Mouse (Mus musculus) liver, embryonic 16.5 days (tissue): Measurements from ENCODE around the gene Gtf3c1. TPM values are rescaled to one million over a fixed set of nuclear protein-coding genes. Genes with fewer than 3 reads are reported as not detected.
A peak's percentile ranks its signal among the peaks of the same experiment; 100 is the strongest.

Experiments
- ATAC-seq: fragments of 200-750 bp; cut with Nextera tagmentation; 2 replicates; pipeline ENCODE4 v1.8.0; 2017; ENCODE audit warnings: low read depth, mild to moderate bottlenecking, moderate number of reproducible peaks, moderate library complexity
- H3K27ac ChIP-seq: fragments of 300-500 bp; sonication (generic); 2 replicates; pipeline ENCODE4 v1.5.1; 2014; ENCODE audit warnings: mild to moderate bottlenecking, low read length
- H3K27me3 ChIP-seq: fragments of 300-500 bp; sonication (generic); 2 replicates; pipeline ENCODE4 v1.6.1; 2014; ENCODE audit warnings: low read depth, low read length, mixed read lengths; ENCODE audit not compliant: control insufficient read depth, insufficient read depth
- H3K36me3 ChIP-seq: fragments of 300-500 bp; sonication (generic); 2 replicates; pipeline ENCODE4 v1.6.1; 2014; ENCODE audit warnings: mild to moderate bottlenecking; ENCODE audit not compliant: control insufficient read depth, insufficient read depth
- H3K4me1 ChIP-seq: fragments of 300-500 bp; sonication (generic); 2 replicates; pipeline ENCODE4 v1.6.1; 2014; ENCODE audit warnings: low read depth, low read length, mixed read lengths; ENCODE audit not compliant: control insufficient read depth
- H3K4me2 ChIP-seq: fragments of 300-500 bp; sonication (generic); 2 replicates; pipeline ENCODE4 v1.6.1; 2014; ENCODE audit warnings: low read depth, low read length, mixed read lengths
- H3K4me3 ChIP-seq: fragments of 300-500 bp; sonication (generic); 2 replicates; pipeline ENCODE4 v1.5.1; 2014; ENCODE audit warnings: low read depth, mild to moderate bottlenecking, low read length
- H3K9ac ChIP-seq: fragments of 300-500 bp; sonication (generic); 2 replicates; pipeline ENCODE4 v1.6.1; 2014; ENCODE audit warnings: low read depth, low read length
- H3K9me3 ChIP-seq: fragments of 300-500 bp; sonication (generic); replicated peaks from 2 replicates; pipeline ENCODE4 v1.6.1; 2016; ENCODE audit warnings: low read length; ENCODE audit not compliant: control insufficient read depth
- WGBS: fragments of 180-500 bp; shearing (Covaris S2); extraction: QIAGEN DNeasy Blood & Tissue Kit; methylation state at CpG from one replicate; pipeline ENCODE4 v1.1.7; 2014; ENCODE audit not compliant: insufficient replicate concordance; 5-methylcytosine and 5-hydroxymethylcytosine counted together
- polyA plus RNA-seq: library from polyadenylated mRNA; unstranded; fragments of >200 nt; fragmentation: Nextera tagmentation; extraction: Ambion mirVana; gene quantifications from 2 replicates; pipeline ENCODE4 v1.2.1, GENCODE M21; 2015

Gtf3c1 gene
- polyA plus RNA-seq, 1 experiment from 2014 or later = 7.3 TPM

GRCm38 (mm10) chr7:125638870-125639386, 68.7 kb downstream of the Gtf3c1 start:
- Histone ChIP-seq H3K27me3 (no peaks in the 10 kb centered on the region), H3K4me1 (no peaks in the 10 kb centered on the region; the same call in 1 of the 2 replicates), H3K9ac (no peak overlapping the region), H3K4me3 (no peak overlapping the region), H3K27ac (no peak overlapping the region), H3K36me3 (peaks cover 15% of the 10 kb centered on the region), H3K4me2 (no peak overlapping the region), H3K9me3 (no peaks in the 10 kb centered on the region)
- 32% methylated on average over 9 of the region's 9 CpGs for WGBS
- no peak for ATAC-seq

GRCm38 (mm10) chr7:125638376-125638775, 69.2 kb downstream of the Gtf3c1 start:
- H3K4me2 ChIP-seq = no peak overlapping the region
- H3K4me1 ChIP-seq = no peaks in the 10 kb centered on the region; the same call in 1 of the 2 replicates
- H3K27ac ChIP-seq = no peak overlapping the region
- H3K36me3 ChIP-seq = peaks cover 12% of the 10 kb centered on the region
- no peaks in the 10 kb centered on the region for H3K27me3 ChIP-seq
- no peak for ATAC-seq
- 48% methylated on average over 6 of the region's 6 CpGs for WGBS
- no peak overlapping the region for H3K9ac ChIP-seq
- no peak overlapping the region for H3K4me3 ChIP-seq
- H3K9me3 ChIP-seq = no peaks in the 10 kb centered on the region

GRCm38 (mm10) chr7:125637220-125638140, 70.1 kb downstream of the Gtf3c1 start:
- no peaks in the 10 kb centered on the region for H3K27me3 ChIP-seq
- 64% methylated on average over 8 of the region's 8 CpGs for WGBS

GRCm38 (mm10) chr7:125630989-125631388, 76.6 kb downstream of the Gtf3c1 start:
- ATAC-seq = no peak
- Histone ChIP-seq H3K36me3 (no peaks in the 10 kb centered on the region), H3K27ac (no peak overlapping the region), H3K9me3 (no peaks in the 10 kb centered on the region), H3K27me3 (no peaks in the 10 kb centered on the region), H3K4me2 (no peak overlapping the region), H3K4me3 (peak overlapping the region; percentile 16; the same call in 1 of the 2 replicates), H3K4me1 (no peaks in the 10 kb centered on the region), H3K9ac (no peak overlapping the region)
- 33% methylated on average over 3 of the region's 3 CpGs for WGBS

More at GRCm38 (mm10) chr7:125637220-125638140, 70.1 kb downstream of the Gtf3c1 start:
- H3K9ac ChIP-seq = no peak overlapping the region
- H3K4me1 ChIP-seq = no peaks in the 10 kb centered on the region; the same call in 1 of the 2 replicates
- no peaks in the 10 kb centered on the region for H3K9me3 ChIP-seq
- no peak overlapping the region for H3K27ac ChIP-seq
- no peak for ATAC-seq
- peaks cover 8% of the 10 kb centered on the region; the same call in 1 of the 2 replicates for H3K36me3 ChIP-seq
- H3K4me2 ChIP-seq = no peak overlapping the region
- H3K4me3 ChIP-seq = no peak overlapping the region

GRCm38 (mm10) chr7:125630317-125630716, 77.3 kb downstream of the Gtf3c1 start:
- H3K27ac ChIP-seq = no peak overlapping the region
- no peaks in the 10 kb centered on the region for H3K27me3 ChIP-seq
- no peaks in the 10 kb centered on the region for H3K36me3 ChIP-seq
- H3K9me3 ChIP-seq = no peaks in the 10 kb centered on the region
- ATAC-seq = peak; percentile 51
- H3K4me2 ChIP-seq = no peak overlapping the region
- no peaks in the 10 kb centered on the region for H3K4me1 ChIP-seq
- no peak overlapping the region for H3K9ac ChIP-seq
- no peak overlapping the region for H3K4me3 ChIP-seq
- 10% methylated on average over 4 of the region's 4 CpGs for whole genome bisulfite sequencing

- Histone ChIP-seq H3K4me1 (no peaks in the 10 kb centered on the region), H3K9me3 (no peaks in the 10 kb centered on the region), H3K36me3 (no peaks in the 10 kb centered on the region), H3K27me3 (no peaks in the 10 kb centered on the region), H3K27ac (no peak overlapping the region), H3K4me2 (no peak overlapping the region), H3K9ac (no peak overlapping the region), H3K4me3 (no peak overlapping the region)
- 42% methylated on average over 7 of the region's 7 CpGs for WGBS
- ATAC-seq = no peak
These were observed 81.8 kb downstream of the Gtf3c1 start for GRCm38 (mm10) chr7:125625829-125626228.

GRCm38 (mm10) chr7:125625219-125625618, 82.4 kb downstream of the Gtf3c1 start:
- H3K9me3 ChIP-seq = no peaks in the 10 kb centered on the region
- no peak overlapping the region for H3K4me3 ChIP-seq
- 55% methylated on average over 4 of the region's 4 CpGs for WGBS
- H3K27ac ChIP-seq = no peak overlapping the region
- no peaks in the 10 kb centered on the region for H3K36me3 ChIP-seq
- ATAC-seq = no peak
- no peaks in the 10 kb centered on the region for H3K27me3 ChIP-seq
- no peak overlapping the region for H3K4me2 ChIP-seq
- H3K9ac ChIP-seq = no peak overlapping the region
- H3K4me1 ChIP-seq = no peaks in the 10 kb centered on the region

GRCm38 (mm10) chr7:125622741-125623685, 84.6 kb downstream of the Gtf3c1 start:
- Histone ChIP-seq H3K9ac (no peak overlapping the region), H3K4me2 (no peak overlapping the region), H3K4me1 (no peaks in the 10 kb centered on the region), H3K9me3 (no peaks in the 10 kb centered on the region), H3K27me3 (no peaks in the 10 kb centered on the region), H3K36me3 (no peaks in the 10 kb centered on the region), H3K4me3 (no peak overlapping the region), H3K27ac (no peak overlapping the region)
- WGBS = 51% methylated on average over 7 of the region's 7 CpGs
- ATAC-seq = no peak
